Mouse (Mus musculus) embryonic facial prominence, embryonic 10.5 days (tissue): ENCODE measurements around the gene Gm49416. TPM values are rescaled to one million over a fixed set of nuclear protein-coding genes. Genes with fewer than 3 reads are reported as not detected.
A peak's percentile ranks its signal among the peaks of the same experiment; 100 is the strongest.

ENCODE experiments used
- DNase-seq: peaks from one replicate; pipeline ENCODE4 v3.0.0-alpha.2; 2017; ENCODE audit warnings: low spot score
- H3K27ac ChIP-seq: fragments of 300-500 bp; sonication (generic); replicated peaks from 2 replicates; pipeline ENCODE4 v1.5.1; 2016; ENCODE audit warnings: mild to moderate bottlenecking
- H3K27me3 ChIP-seq: fragments of 300-500 bp; sonication (generic); replicated peaks from 2 replicates; pipeline ENCODE4 v1.6.1; 2016; ENCODE audit warnings: low read depth, mild to moderate bottlenecking; ENCODE audit not compliant: poor library complexity, severe bottlenecking
- H3K36me3 ChIP-seq: fragments of 300-500 bp; sonication (generic); replicated peaks from 2 replicates; pipeline ENCODE4 v1.6.1; 2016; ENCODE audit warnings: mild to moderate bottlenecking, moderate library complexity
- H3K4me1 ChIP-seq: fragments of 300-500 bp; sonication (generic); 2 replicates; pipeline ENCODE4 v1.6.1; 2016
- H3K4me3 ChIP-seq: fragments of 300-500 bp; sonication (generic); 2 replicates; pipeline ENCODE4 v1.5.1; 2016; ENCODE audit warnings: mild to moderate bottlenecking, moderate library complexity
- H3K9me3 ChIP-seq: fragments of 300-500 bp; sonication (generic); 2 replicates; pipeline ENCODE4 v1.6.1; 2016; ENCODE audit warnings: mild to moderate bottlenecking
- WGBS: fragments of 180-500 bp; shearing (Covaris S2); methylation state at CpG from one replicate; pipeline ENCODE4 v1.1.7; 2016; 5-methylcytosine and 5-hydroxymethylcytosine counted together
- microRNA-seq: library from miRNA; unstranded; fragments of <30 nt; microRNA quantifications from one replicate; pipeline ENCODE4, GENCODE M21; 2017
- polyA plus RNA-seq: library from polyadenylated mRNA; unstranded; fragments of >200 nt; fragmentation: Nextera tagmentation; extraction: Ambion mirVana; gene quantifications from 2 replicates; pipeline ENCODE4 v1.2.1, GENCODE M21; 2016

Gm49416 gene
- polyA plus RNA-seq, 1 experiment from 2014 or later, result 0.59 TPM

DNA sequence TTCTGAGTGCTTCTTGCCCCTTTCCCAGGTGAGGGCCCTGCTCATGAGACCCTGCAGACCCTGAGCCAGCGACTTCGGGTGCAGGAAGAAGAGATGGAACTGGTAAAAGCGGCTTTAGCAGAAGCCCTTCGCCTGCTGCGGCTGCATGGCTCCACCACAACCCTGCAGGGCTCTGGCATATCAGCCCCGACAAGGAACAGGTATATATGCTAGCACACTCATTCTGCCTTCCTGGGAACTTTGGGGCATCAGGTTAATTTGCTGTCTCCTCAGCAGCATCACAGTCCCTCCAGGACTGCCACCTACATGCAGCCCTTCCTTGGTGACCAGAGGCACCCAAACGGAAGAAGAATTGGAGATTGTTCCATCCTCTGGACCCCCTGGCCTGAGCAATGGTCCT, 42.0 kb downstream of the Gm49416 start:
- WGBS, result 79% methylated on average over 7 of the region's 7 CpGs
- peaks cover 66% of the 10 kb centered on the region for H3K36me3 ChIP-seq
- no peaks in the 10 kb centered on the region for H3K9me3 ChIP-seq
- peak overlapping the region; percentile 89 for H3K4me3 ChIP-seq
- no peaks in the 10 kb centered on the region for H3K27me3 ChIP-seq
- peak overlapping the region; percentile 12; the same call in 1 of the 2 replicates for H3K27ac ChIP-seq
- DNase-seq, result no peak
- peaks cover 28% of the 10 kb centered on the region for H3K4me1 ChIP-seq

DNA sequence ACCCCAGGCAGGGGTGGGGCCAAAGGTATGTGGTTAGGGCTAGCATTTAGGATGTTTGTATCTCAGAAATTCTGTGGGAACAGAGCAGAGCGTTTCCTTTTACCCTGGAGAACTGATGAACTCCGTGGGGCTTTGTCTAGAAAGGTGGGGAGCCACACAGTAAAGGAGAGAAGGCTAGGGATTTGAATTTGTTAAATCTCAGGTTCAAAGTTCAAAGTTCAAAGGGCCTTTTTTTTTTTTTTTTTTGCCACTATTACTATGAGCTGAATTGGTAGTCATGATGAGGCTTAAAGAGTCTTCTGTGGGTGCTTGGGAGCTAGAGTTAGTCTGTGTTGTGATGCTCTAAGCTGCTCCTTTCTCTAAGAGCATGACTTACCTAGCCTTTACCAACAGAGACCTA, 48.0 kb downstream of the Gm49416 start:
- no peak for DNase-seq
- H3K36me3 ChIP-seq, result peaks cover 81% of the 10 kb centered on the region

DNA sequence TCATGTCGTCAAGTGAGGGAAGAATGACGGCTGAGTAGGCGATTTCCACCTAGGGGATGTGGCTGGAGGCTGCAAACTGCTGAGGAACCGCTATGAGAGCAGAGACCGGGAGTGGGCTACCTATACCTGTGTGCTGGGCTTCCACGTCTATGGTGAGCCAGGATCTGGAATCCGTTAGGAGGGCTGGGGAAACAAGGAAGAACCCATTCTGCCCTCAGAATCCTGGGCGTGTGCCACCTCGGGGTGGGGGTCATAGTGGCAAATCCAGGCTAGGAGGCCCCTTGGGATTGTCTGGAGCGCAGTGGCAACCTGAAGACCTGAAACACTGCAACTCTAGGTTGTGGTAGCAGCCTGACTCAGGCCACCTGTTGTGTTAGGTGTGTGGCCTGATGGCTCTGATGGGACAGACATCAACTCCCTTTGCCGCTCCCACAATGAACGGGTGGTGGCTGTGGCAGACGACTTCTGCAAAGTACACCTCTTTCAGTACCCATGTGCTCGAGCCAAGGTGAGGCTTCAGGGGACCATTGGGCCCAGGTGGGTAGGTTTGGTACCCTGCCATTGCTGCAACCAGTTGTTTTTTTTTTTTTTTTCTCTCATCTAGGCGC, 51.9 kb downstream of the Gm49416 start:
- peaks cover 38% of the 10 kb centered on the region for H3K4me1 ChIP-seq
- DNase-seq, result no peak
- 79% methylated on average over 15 of the region's 15 CpGs for WGBS
- peaks cover 74% of the 10 kb centered on the region for H3K36me3 ChIP-seq
- peak overlapping the region; percentile 99 for H3K27ac ChIP-seq
- H3K4me3 ChIP-seq, result peak overlapping the region; percentile 97
- H3K27me3 ChIP-seq, result no peaks in the 10 kb centered on the region
- no peaks in the 10 kb centered on the region for H3K9me3 ChIP-seq

More for the DNA sequence above, 48.0 kb downstream of the Gm49416 start:
- Histone ChIP-seq H3K9me3 (no peaks in the 10 kb centered on the region), H3K4me1 (peaks cover 14% of the 10 kb centered on the region), H3K4me3 (no peak overlapping the region), H3K27me3 (no peaks in the 10 kb centered on the region), H3K27ac (no peak overlapping the region)
- 88% methylated on average over 2 of the region's 2 CpGs for WGBS

DNA sequence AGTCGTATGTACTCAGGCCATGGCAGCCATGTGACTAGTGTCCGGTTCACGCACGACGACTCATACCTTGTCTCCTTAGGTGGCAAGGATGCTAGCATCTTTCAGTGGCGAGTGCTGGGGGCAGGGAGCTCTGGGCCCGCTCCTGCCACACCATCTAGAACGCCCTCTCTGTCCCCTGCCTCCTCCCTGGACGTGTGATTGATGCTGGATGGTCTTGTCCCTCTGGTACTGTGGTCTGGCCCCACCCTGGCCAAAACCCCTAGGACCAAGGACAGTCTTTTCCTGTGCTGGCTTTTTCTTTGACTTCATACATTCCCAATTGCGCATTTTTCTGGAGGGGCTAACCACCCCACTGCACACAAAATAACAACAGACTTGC, 52.4 kb downstream of the Gm49416 start:
- no peak for DNase-seq
- Histone ChIP-seq H3K4me3 (peak overlapping the region; percentile 97), H3K27ac (peak overlapping the region; percentile 99), H3K9me3 (no peaks in the 10 kb centered on the region), H3K4me1 (peaks cover 38% of the 10 kb centered on the region), H3K27me3 (no peaks in the 10 kb centered on the region), H3K36me3 (peaks cover 74% of the 10 kb centered on the region)
- 46% methylated on average over 10 of the region's 10 CpGs for WGBS

DNA sequence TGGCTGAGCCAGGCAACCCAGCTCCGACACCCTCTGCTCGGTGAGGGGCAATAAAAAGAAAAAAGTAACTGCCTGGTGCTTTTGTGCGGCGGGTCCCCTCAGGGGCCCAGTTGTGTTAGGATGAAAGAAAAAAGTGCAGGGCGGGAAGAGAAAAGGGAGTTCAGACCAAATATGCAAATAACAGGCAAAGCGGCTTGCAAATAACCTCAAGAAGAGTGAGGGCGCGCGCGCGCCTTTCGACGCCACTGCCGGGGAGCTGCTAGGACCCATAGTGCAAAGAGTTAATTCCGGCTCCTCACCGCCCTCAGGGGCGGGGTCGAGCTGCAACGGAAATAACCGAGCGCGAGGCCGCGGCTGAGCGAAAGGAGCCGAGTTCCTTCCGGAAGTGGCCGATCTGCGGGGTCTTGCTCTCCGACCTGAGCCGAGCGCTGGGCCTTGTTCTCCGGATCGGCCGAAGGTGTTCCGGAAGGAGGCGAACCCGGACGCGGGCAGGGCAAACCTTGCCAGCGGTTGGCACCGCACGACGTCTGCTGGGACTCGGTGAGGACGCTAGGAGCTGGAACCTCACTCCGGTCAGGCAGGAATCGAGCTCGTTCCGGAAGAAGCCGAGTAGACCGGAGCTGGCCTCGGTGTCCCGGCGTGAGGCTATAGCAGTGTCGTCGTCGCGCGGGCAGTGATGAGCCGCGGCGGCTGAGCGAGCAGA, 52.9 kb downstream of the Gm49416 start, which contains the start of gene Mta2:
Gene Mta2 (plus strand): TSS at position 361 of the 703 bp plus-strand sequence.
- H3K36me3 ChIP-seq, result peaks cover 74% of the 10 kb centered on the region

DNA sequence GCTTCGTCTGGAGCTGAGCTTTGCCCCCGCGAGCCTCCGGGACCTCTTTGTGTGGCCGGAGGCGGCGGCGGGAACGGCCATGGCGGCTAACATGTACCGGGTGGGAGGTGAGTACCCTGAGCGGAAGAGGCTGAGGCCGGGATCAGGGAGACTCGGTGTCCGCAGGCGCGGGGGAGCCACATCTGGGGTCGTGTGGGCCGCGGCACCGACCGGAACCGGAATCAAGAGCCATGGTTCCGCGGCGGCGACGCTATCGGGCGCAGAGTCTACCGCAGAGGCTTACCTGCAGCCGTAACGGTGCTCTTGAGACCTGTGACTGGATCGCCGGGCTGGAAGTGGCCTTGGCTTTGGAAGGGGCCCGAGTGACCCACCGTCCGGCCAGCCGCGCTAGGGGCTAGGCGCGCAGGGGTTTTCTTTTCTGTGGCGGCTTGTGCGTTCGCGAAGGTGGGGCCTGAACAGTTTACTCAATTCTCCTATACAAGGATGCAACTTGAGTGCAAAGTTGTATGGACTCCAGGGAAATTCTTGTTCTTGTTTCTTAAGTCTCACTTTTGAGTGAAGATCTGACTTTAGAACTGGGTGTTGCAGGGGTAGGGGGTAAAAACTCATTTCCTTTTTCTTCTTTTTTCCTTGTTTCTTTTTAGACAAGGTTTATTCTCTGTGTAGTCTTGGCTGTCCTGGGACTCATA, 53.7 kb downstream of the Gm49416 start:
- H3K36me3 ChIP-seq, result peaks cover 74% of the 10 kb centered on the region
- H3K9me3 ChIP-seq, result no peaks in the 10 kb centered on the region
- H3K4me3 ChIP-seq, result peak overlapping the region; percentile 97
- peak; percentile 74 for DNase-seq
- no peaks in the 10 kb centered on the region for H3K27me3 ChIP-seq
- WGBS, result under 1% methylated on average over 46 of the region's 46 CpGs
- peaks cover 38% of the 10 kb centered on the region for H3K4me1 ChIP-seq
- peak overlapping the region; percentile 99 for H3K27ac ChIP-seq

More for the DNA sequence above, 52.9 kb downstream of the Gm49416 start, which contains the start of gene Mta2:
- H3K4me3 ChIP-seq, result peak within 1 kb of the TSS; percentile 97
- under 1% methylated on average over 64 of the region's 64 CpGs for WGBS
- peak; percentile 99 for DNase-seq
- H3K4me1 ChIP-seq, result peaks cover 38% of the 10 kb centered on the region
- H3K27me3 ChIP-seq, result no peaks in the 10 kb centered on the region
- no peaks in the 10 kb centered on the region for H3K9me3 ChIP-seq
- H3K27ac ChIP-seq, result peak within 1 kb of the TSS; percentile 99

DNA sequence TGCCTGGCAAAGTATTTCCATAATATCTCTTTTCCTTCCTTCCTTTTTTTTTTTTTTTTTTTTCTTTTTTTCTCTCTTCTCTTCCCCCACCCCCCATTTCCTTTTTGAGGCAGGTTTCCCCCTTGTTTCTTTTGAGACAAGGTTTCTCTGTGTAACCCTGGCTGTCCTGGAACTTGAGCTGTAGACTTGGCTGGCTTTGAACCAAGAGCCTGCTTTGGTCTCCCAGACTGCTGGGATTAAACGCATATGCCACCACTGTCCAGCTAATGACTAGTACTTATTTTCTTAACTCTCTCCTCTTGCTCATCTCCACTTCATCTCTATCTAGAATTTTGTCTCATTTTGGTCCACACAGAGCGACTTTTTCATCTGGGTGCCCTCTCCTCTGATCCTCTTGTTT, 54.3 kb downstream of the Gm49416 start:
- DNase-seq, result no peak
- H3K9me3 ChIP-seq, result no peaks in the 10 kb centered on the region
- 76% methylated on average over 2 of the region's 2 CpGs for WGBS
- H3K4me1 ChIP-seq, result peaks cover 38% of the 10 kb centered on the region
- H3K27ac ChIP-seq, result peak overlapping the region; percentile 99
- H3K27me3 ChIP-seq, result no peaks in the 10 kb centered on the region
- H3K36me3 ChIP-seq, result peaks cover 74% of the 10 kb centered on the region
- H3K4me3 ChIP-seq, result peak overlapping the region; percentile 97

DNA sequence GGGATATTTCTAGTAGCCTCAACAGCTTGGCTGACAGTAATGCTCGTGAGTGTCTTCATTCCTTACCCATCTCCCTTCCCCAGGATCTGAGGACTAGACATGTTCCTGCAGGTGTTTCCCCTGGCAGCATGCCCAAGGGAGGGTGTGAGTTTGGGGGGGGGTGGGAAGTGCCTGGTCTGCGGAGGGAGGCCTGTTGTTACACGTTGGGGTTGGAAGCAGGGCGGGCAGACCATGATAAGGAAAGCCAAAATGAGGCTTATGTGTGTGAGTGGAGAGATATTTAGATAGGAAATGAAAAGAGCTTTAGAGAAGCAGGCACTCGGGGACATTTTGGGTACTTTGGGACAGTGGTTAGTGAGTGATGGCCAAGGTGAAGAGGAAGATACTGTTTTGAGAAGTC, 55.3 kb downstream of the Gm49416 start:
- Histone ChIP-seq H3K4me1 (peaks cover 38% of the 10 kb centered on the region), H3K27me3 (no peaks in the 10 kb centered on the region), H3K9me3 (no peaks in the 10 kb centered on the region), H3K27ac (peak overlapping the region; percentile 21), H3K36me3 (peaks cover 74% of the 10 kb centered on the region), H3K4me3 (peak overlapping the region; percentile 97)
- 76% methylated on average over 5 of the region's 5 CpGs for WGBS
- peak; percentile 35 for DNase-seq

DNA sequence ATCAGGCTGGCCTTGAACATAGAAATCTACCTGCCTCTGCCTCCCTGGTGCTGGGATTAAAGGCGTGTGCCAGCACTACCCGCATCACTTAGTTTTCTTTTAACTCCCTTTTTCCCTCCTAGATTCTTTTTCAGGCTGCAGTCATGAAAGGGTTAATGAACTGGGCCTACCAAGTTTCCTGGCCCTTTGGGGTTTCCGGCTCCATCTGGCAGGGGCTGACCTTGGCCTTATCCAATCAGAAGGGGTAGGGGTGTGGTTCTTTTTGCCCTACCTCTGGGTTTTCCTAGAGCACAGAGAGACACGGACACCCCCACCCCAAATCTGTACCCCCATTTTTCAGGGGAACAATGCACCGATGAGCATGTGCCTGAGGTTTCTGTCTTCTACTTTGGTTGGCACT, 56.0 kb downstream of the Gm49416 start:
- peak overlapping the region; percentile 97 for H3K4me3 ChIP-seq

More for the DNA sequence above, 56.0 kb downstream of the Gm49416 start:
- Histone ChIP-seq H3K27me3 (no peaks in the 10 kb centered on the region), H3K9me3 (no peaks in the 10 kb centered on the region), H3K4me1 (peaks cover 38% of the 10 kb centered on the region), H3K36me3 (peaks cover 75% of the 10 kb centered on the region), H3K27ac (peak overlapping the region; percentile 51)
- peak; percentile 85 for DNase-seq
- 48% methylated on average over 5 of the region's 5 CpGs for WGBS

Small RNA genes within 50 kb of the gene (microRNA-seq; reads per million reads assigned to microRNA genes)
- gene Mir5136, result not detected

Other genes with a start within 250 kb of the Gm49416 start
- gene Chrm1, start 225.1 kb upstream of the Gm49416 start, polyA plus RNA-seq, result 0.04 and 0.09 TPM in 2 replicates
- gene Slc3a2, start 165.6 kb upstream of the Gm49416 start, polyA plus RNA-seq, result 125 and 127 TPM in 2 replicates
- 117 and 127 TPM in 2 replicates for gene Wdr74, start 153.1 kb upstream of the Gm49416 start, polyA plus RNA-seq
- 3.4 and 3.5 TPM in 2 replicates for gene 1700092M07Rik, start 148.2 kb upstream of the Gm49416 start, polyA plus RNA-seq
- 97.0 and 108 TPM in 2 replicates for gene Stx5a, start 147.5 kb upstream of the Gm49416 start, polyA plus RNA-seq
- 254 and 269 TPM in 2 replicates for gene Nxf1, start 131.9 kb upstream of the Gm49416 start, polyA plus RNA-seq
- gene Tmem223, start 117.9 kb upstream of the Gm49416 start, polyA plus RNA-seq, result 179 and 185 TPM in 2 replicates
- gene Tmem179b, start 114.5 kb upstream of the Gm49416 start, polyA plus RNA-seq, result 43.4 and 46.7 TPM in 2 replicates
- gene Taf6l, start 102.5 kb upstream of the Gm49416 start, polyA plus RNA-seq, result 44.7 and 46.3 TPM in 2 replicates
- gene Polr2g, start 90.3 kb upstream of the Gm49416 start, polyA plus RNA-seq, result 193 and 205 TPM in 2 replicates
- gene Zbtb3, start 86.4 kb upstream of the Gm49416 start, polyA plus RNA-seq, result 6.5 and 6.9 TPM in 2 replicates
- 83.8 and 85.6 TPM in 2 replicates for gene Ttc9c, start 69.6 kb upstream of the Gm49416 start, polyA plus RNA-seq
- 4.8 and 5.0 TPM in 2 replicates for gene Hnrnpul2, start 68.9 kb upstream of the Gm49416 start, polyA plus RNA-seq
- gene AC129217.1, start 59.2 kb upstream of the Gm49416 start, polyA plus RNA-seq, result not detected in 2 replicates
- 41.4 and 44.6 TPM in 2 replicates for gene Bscl2, start 51.5 kb upstream of the Gm49416 start, polyA plus RNA-seq
- gene Gng3, start 49.7 kb upstream of the Gm49416 start, polyA plus RNA-seq, result 29.3 and 32.0 TPM in 2 replicates
- 0.55 and 0.57 TPM in 2 replicates for gene Lrrn4cl, start 38.2 kb upstream of the Gm49416 start, polyA plus RNA-seq
- gene Ubxn1, start 17.4 kb upstream of the Gm49416 start, polyA plus RNA-seq, result 218 and 220 TPM in 2 replicates
- gene Uqcc3, start 8.0 kb upstream of the Gm49416 start, polyA plus RNA-seq, result 59.0 and 62.0 TPM in 2 replicates
- 115 and 118 TPM in 2 replicates for gene Lbhd1, start 5.2 kb upstream of the Gm49416 start, polyA plus RNA-seq
- not detected in 2 replicates for gene Gm49403, start 5.0 kb upstream of the Gm49416 start, polyA plus RNA-seq
- 159 and 167 TPM in 2 replicates for gene 1810009A15Rik, start 73 bp upstream of the Gm49416 start, polyA plus RNA-seq
- gene Ints5, start 4.1 kb downstream of the Gm49416 start, polyA plus RNA-seq, result 59.0 and 60.9 TPM in 2 replicates
- gene Ganab, start 9.1 kb downstream of the Gm49416 start, polyA plus RNA-seq, result 116 TPM in 2 replicates
- gene B3gat3, start 31.4 kb downstream of the Gm49416 start, polyA plus RNA-seq, result 46.7 and 47.3 TPM in 2 replicates
- gene Rom1, start 40.4 kb downstream of the Gm49416 start, polyA plus RNA-seq, result 3.1 and 3.8 TPM in 2 replicates
- gene Eml3, start 40.6 kb downstream of the Gm49416 start, polyA plus RNA-seq, result 28.9 and 30.1 TPM in 2 replicates
- gene Mta2, start 52.9 kb downstream of the Gm49416 start, polyA plus RNA-seq, result 212 and 216 TPM in 2 replicates
- 45.2 and 47.8 TPM in 2 replicates for gene Tut1, start 64.9 kb downstream of the Gm49416 start, polyA plus RNA-seq
- gene Eef1g, start 78.1 kb downstream of the Gm49416 start, polyA plus RNA-seq, result 550 and 554 TPM in 2 replicates
- gene Ahnak, start 100.4 kb downstream of the Gm49416 start, polyA plus RNA-seq, result 9.3 and 10.0 TPM in 2 replicates
- not detected in 2 replicates for gene Scgb1a1, start 199.0 kb downstream of the Gm49416 start, polyA plus RNA-seq
- 15.6 and 18.4 TPM in 2 replicates for gene Asrgl1, start 246.7 kb downstream of the Gm49416 start, polyA plus RNA-seq